Mouse (Mus musculus) E14TG2a.4 (cell line): ENCODE results near the gene Dgcr8.

ENCODE experiments used
- H3K27me3 ChIP-seq: 2 replicates; pipeline ENCODE4 v1.6.1; 2014; ENCODE audit warnings: low read length, control low read depth; ENCODE audit not compliant: insufficient read depth
- H3K36me3 ChIP-seq: 2 replicates; pipeline ENCODE4 v1.6.1; 2014; ENCODE audit warnings: low read length, control low read depth; ENCODE audit not compliant: insufficient read depth
- H3K4me1 ChIP-seq: replicated peaks from 2 replicates; pipeline ENCODE4 v1.6.1; 2014; ENCODE audit warnings: low read depth, low read length, control low read depth
- H3K4me3 ChIP-seq: replicated peaks from 2 replicates; pipeline ENCODE4 v1.5.1; 2014; ENCODE audit warnings: mild to moderate bottlenecking, low read length
- H3K9me3 ChIP-seq: 2 replicates; pipeline ENCODE4 v1.6.1; 2014; ENCODE audit warnings: low read length, control low read depth
- CTCF ChIP-seq: conservative IDR thresholded peaks from 2 replicates; pipeline ENCODE4 v1.5.1; 2014; ENCODE audit warnings: low read length
- NANOG ChIP-seq: IDR thresholded peaks from 2 replicates; pipeline ENCODE4 v1.6.1; 2014; ENCODE audit warnings: borderline replicate concordance, low read length, mixed read lengths
- POU5F1 ChIP-seq: IDR thresholded peaks from 2 replicates; pipeline ENCODE4 v1.6.1; 2014; ENCODE audit warnings: low read length, borderline replicate concordance

Gene Dgcr8

GRCm38 (mm10) chr16:18220001-18220400 lies 69.0 kb downstream of the Dgcr8 start:
- TF ChIP-seq CTCF (no peak), POU5F1 (no peak), NANOG (no peak)
- Histone ChIP-seq H3K9me3 (no peaks in the 10 kb centered on the region), H3K4me1 (peaks cover 11% of the 10 kb centered on the region; the same call in 1 of the 2 replicates), H3K4me3 (no peak overlapping the region), H3K36me3 (peaks cover 28% of the 10 kb centered on the region), H3K27me3 (peaks cover 5% of the 10 kb centered on the region; the same call in 1 of the 2 replicates)

GRCm38 (mm10) chr16:18218580-18218996 lies 70.5 kb downstream of the Dgcr8 start:
- peaks cover 14% of the 10 kb centered on the region for H3K36me3 ChIP-seq
- TF ChIP-seq POU5F1 = no peak
- TF ChIP-seq CTCF = no peak
- no peak for TF ChIP-seq NANOG
- no peak overlapping the region for H3K4me3 ChIP-seq
- H3K27me3 ChIP-seq = peaks cover 7% of the 10 kb centered on the region; the same call in 1 of the 2 replicates
- H3K9me3 ChIP-seq = no peaks in the 10 kb centered on the region
- H3K4me1 ChIP-seq = peaks cover 7% of the 10 kb centered on the region; the same call in 1 of the 2 replicates

- no peak for TF ChIP-seq CTCF
- TF ChIP-seq POU5F1 = no peak
- no peak for TF ChIP-seq NANOG
- peaks cover 11% of the 10 kb centered on the region; the same call in 1 of the 2 replicates for H3K27me3 ChIP-seq
- H3K4me1 ChIP-seq = peaks cover 7% of the 10 kb centered on the region; the same call in 1 of the 2 replicates
- H3K9me3 ChIP-seq = no peaks in the 10 kb centered on the region
- H3K36me3 ChIP-seq = peaks cover 4% of the 10 kb centered on the region
- H3K4me3 ChIP-seq = no peak within 1 kb of the TSS
Measured at GRCm38 (mm10) chr16:18217579-18217978, 71.5 kb downstream of the Dgcr8 start, which contains the start of gene Ccdc188. Gene Ccdc188, plus strand, starts transcription at chr16:18217879.

- Histone ChIP-seq H3K4me3 (no peak overlapping the region), H3K9me3 (no peaks in the 10 kb centered on the region), H3K4me1 (peaks cover 11% of the 10 kb centered on the region), H3K27me3 (peaks cover 26% of the 10 kb centered on the region), H3K36me3 (no peaks in the 10 kb centered on the region)
- TF ChIP-seq CTCF = no peak
- no peak for TF ChIP-seq POU5F1
- no peak for TF ChIP-seq NANOG
Measured at GRCm38 (mm10) chr16:18214858-18215257, 74.2 kb downstream of the Dgcr8 start.

GRCm38 (mm10) chr16:18213689-18214088 lies 75.4 kb downstream of the Dgcr8 start:
- Histone ChIP-seq H3K27me3 (peaks cover 33% of the 10 kb centered on the region), H3K4me1 (peaks cover 9% of the 10 kb centered on the region; the same call in 1 of the 2 replicates), H3K9me3 (no peaks in the 10 kb centered on the region), H3K4me3 (no peak overlapping the region), H3K36me3 (no peaks in the 10 kb centered on the region)
- TF ChIP-seq NANOG (no peak), CTCF (no peak), POU5F1 (no peak)

GRCm38 (mm10) chr16:18211417-18212171 lies 77.5 kb downstream of the Dgcr8 start:
- H3K4me3 ChIP-seq = no peak overlapping the region
- peaks cover 37% of the 10 kb centered on the region for H3K27me3 ChIP-seq
- H3K9me3 ChIP-seq = no peaks in the 10 kb centered on the region
- no peaks in the 10 kb centered on the region for H3K36me3 ChIP-seq
- peaks cover 9% of the 10 kb centered on the region; the same call in 1 of the 2 replicates for H3K4me1 ChIP-seq
- TF ChIP-seq CTCF (peak; percentile 98), POU5F1 (no peak)

- H3K4me3 ChIP-seq = no peak overlapping the region
- TF ChIP-seq CTCF = peak; percentile 100
- no peak for TF ChIP-seq NANOG
- no peak for TF ChIP-seq POU5F1
- peaks cover 41% of the 10 kb centered on the region for H3K27me3 ChIP-seq
- H3K36me3 ChIP-seq = no peaks in the 10 kb centered on the region
- no peaks in the 10 kb centered on the region for H3K9me3 ChIP-seq
- peaks cover 9% of the 10 kb centered on the region; the same call in 1 of the 2 replicates for H3K4me1 ChIP-seq
Measured at GRCm38 (mm10) chr16:18210701-18211416, 78.2 kb downstream of the Dgcr8 start.
